Mouse (Mus musculus) splenic B cell, adult 2 months (primary cell): Measurements from ENCODE around the gene Gm10719.
"Not testable (repeated sequence)": the region's sequence is repeated elsewhere in the genome, so short reads cannot be mapped to it uniquely, and the experiment has no call there.

ENCODE experiments used
- DNase-seq: peaks from one replicate; pipeline ENCODE4 v3.0.0-alpha.2; 2011; ENCODE audit warnings: low read depth, low spot score
- H3K27me3 ChIP-seq: 2 replicates; pipeline ENCODE4 v1.6.1; 2012; ENCODE audit warnings: mild to moderate bottlenecking, low read length, moderate library complexity, mixed read lengths; ENCODE audit not compliant: control insufficient read depth, poor library complexity, insufficient read depth, severe bottlenecking
- H3K36me3 ChIP-seq: 2 replicates; pipeline ENCODE4 v1.6.1; 2012; ENCODE audit warnings: mild to moderate bottlenecking, low read length, moderate library complexity, mixed read lengths; ENCODE audit not compliant: control insufficient read depth, poor library complexity, insufficient read depth, severe bottlenecking

The Gm10719 gene

DNA sequence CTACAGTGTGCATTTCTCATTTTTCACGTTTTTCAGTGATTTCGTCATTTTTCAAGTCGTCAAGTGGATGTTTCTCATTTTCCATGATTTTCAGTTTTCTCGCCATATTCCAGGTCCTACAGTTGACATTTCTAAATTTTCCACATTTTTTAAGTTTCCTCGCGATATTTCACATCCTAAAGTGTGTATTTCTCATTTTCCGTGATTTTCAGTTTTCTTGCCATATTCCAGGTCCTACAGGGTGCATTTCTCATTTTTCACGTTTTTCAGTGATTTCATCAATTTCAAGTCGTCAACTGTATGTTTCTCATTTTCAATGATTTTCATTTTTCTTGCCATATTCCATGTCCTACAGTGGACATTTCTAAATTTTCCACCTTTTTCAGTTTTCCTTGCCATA is at the start of gene Gm10719:
Gm10719 (plus strand) TSS at position 301 of the 400 bp plus-strand sequence.
- not testable (repeated sequence) for DNase-seq, H3K27me3 ChIP-seq, H3K36me3 ChIP-seq

DNA sequence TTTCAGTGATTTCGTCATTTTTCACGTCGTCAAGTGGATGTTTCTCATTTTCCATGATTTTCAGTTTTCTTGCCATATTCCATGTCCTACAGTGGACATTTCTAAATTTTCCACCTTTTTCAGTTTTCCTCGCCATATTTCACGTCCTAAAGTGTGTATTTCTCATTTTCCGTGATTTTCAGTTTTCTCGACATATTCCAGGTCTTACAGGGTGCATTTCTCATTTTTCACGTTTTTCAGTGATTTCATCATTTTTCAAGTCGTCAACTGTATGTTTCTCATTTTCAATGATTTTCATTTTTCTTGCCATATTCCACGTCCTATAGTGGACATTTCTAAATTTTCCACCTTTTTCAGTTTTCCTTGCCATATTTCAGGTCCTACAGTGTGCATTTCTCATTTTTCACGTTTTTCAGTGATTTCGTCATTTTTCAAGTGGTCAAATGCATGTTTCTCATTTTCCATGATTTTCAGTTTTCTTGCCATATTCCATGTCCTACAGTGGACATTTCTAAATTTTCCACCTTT is 16.7 kb upstream of the Gm10719 start, which contains the start of gene Gm10722:
Gm10722 (plus strand) TSS at position 478 of the 528 bp plus-strand sequence.
- peak; percentile 49 for DNase-seq
- not testable (repeated sequence) for H3K27me3 ChIP-seq, H3K36me3 ChIP-seq

- H3K27me3 ChIP-seq, DNase-seq, H3K36me3 ChIP-seq: not testable (repeated sequence)
Observed at GRCm38 (mm10) chr9:3001006-3001405, 16.2 kb upstream of the Gm10719 start.

- peak; percentile 28 for DNase-seq
- not testable (repeated sequence) for H3K36me3 ChIP-seq, H3K27me3 ChIP-seq
Observed at GRCm38 (mm10) chr9:3001948-3002659, 15.1 kb upstream of the Gm10719 start.

DNA sequence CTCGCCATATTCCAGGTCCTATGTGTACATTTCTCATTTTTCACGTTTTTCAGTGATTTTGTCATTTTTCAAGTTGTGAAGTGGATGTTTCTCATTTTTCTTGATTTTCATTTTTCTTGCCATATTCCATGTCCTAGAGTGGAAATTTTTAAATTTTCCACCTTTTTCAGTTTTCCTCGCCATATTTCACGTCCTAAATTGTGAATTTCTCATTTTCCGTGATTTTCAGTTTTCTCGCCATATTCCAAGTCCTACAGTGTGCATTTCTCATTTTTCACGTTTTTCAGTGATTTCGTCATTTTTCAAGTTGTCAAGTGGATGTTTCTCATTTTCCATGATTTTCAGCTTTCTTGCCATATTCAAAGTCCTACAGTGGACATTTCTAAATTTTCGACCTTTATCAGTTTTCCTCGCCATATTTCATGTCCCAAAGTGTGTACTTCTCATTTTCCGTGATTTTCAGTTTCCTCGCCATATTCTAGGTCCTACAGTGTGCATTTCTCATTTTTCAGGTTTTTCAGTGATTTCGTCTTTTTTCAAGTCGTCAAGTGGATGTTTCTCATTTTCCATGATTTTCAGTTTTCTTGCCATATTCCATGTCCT is 14.3 kb upstream of the Gm10719 start, which contains the start of gene Gm11168:
Gm11168 (plus strand) TSS at position 553 of the 603 bp plus-strand sequence.
- not testable (repeated sequence) for DNase-seq, H3K27me3 ChIP-seq, H3K36me3 ChIP-seq

DNA sequence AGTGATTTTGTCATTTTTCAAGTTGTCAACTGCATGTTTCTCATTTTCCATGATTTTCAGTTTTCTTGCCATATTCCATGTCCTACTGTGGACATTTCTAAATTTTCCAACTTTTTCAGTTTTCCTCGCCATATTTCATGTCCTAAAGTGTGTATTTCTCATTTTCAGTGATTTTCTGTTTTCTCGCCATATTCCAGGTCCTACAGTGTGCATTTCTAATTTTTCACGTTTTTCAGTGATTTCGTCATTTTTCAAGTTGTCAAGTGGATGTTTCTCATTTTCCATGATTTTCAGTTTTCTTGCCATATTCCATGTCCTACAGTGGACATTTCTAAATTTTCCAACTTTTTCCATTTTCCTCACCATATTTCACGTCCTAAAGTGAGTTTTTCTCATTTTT is 11.0 kb upstream of the Gm10719 start:
- not testable (repeated sequence) for H3K36me3 ChIP-seq, H3K27me3 ChIP-seq, DNase-seq

DNA sequence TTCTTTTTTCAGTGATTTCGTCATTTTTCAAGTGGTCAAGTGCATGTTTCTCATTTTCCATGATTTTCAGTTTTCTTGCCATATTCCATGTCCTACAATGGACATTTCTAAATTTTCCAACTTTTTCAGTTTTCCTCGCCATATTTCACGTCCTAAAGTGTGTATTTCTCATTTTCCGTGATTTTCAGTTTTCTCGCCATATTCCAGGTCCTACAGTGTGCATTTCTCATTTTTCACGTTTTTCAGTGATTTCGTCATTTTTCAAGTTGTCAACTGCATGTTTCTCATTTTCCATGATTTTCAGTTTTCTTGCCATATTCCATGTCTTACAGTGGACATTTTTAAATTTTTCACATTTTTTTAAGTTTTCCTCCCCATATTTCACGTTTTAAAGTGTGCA is 10.6 kb upstream of the Gm10719 start:
- not testable (repeated sequence) for H3K27me3 ChIP-seq, H3K36me3 ChIP-seq, DNase-seq

GRCm38 (mm10) chr9:3007272-3007671 is 9.9 kb upstream of the Gm10719 start:
- DNase-seq = peak; percentile 25
- H3K27me3 ChIP-seq, H3K36me3 ChIP-seq: not testable (repeated sequence)

DNA sequence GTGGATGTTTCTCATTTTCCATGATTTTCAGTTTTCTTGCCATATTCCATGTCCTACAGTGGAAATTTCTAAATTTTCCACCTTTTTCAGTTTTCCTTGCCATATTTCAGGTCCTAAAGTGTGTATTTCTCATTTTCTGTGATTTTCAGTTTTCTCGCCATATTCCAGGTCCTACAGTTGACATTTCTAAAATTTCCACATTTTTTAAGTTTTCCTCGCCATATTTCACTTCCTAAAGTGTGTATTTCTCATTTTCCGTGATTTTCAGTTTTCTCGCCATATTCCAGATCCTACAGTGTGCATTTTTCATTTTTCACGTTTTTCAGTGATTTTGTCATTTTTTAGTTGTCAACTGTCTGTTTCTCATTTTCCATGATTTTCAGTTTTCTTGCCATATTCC is 7.9 kb upstream of the Gm10719 start:
- not testable (repeated sequence) for DNase-seq, H3K36me3 ChIP-seq, H3K27me3 ChIP-seq

GRCm38 (mm10) chr9:3012054-3012621 is 5.1 kb upstream of the Gm10719 start:
- not testable (repeated sequence) for H3K36me3 ChIP-seq, H3K27me3 ChIP-seq, DNase-seq

- H3K27me3 ChIP-seq, H3K36me3 ChIP-seq, DNase-seq: not testable (repeated sequence)
Observed at GRCm38 (mm10) chr9:3012733-3013279, 4.4 kb upstream of the Gm10719 start, which contains the start of gene Gm10721. TSS of gene Gm10721 (plus strand) at chr9:3013140.

- H3K27me3 ChIP-seq, H3K36me3 ChIP-seq, DNase-seq: not testable (repeated sequence)
Observed at GRCm38 (mm10) chr9:3015354-3015753, 1.9 kb upstream of the Gm10719 start, which contains the start of gene Gm10720. TSS of gene Gm10720 (plus strand) at chr9:3015654.

GRCm38 (mm10) chr9:3015896-3016295 is 1.3 kb upstream of the Gm10719 start:
- not testable (repeated sequence) for H3K36me3 ChIP-seq, DNase-seq, H3K27me3 ChIP-seq

- H3K36me3 ChIP-seq, H3K27me3 ChIP-seq, DNase-seq: not testable (repeated sequence)
Observed at GRCm38 (mm10) chr9:3018944-3019343, 1.7 kb downstream of the Gm10719 start.
